Mouse (Mus musculus): ENCODE measurements around the gene Clic1. TPM values are rescaled to one million over a fixed set of nuclear protein-coding genes. Genes with fewer than 3 reads are reported as not detected.

Clic1 gene
- polyA plus RNA-seq, 1 experiment from 2014 or later, result 351 TPM

GRCm38 (mm10) chr17:35077285-35077684 is 27.5 kb downstream of the Clic1 start:
- Histone ChIP-seq H3K9ac (no peak overlapping the region), H3K4me3 (peak overlapping the region; percentile 15), H3K9me3 (no peaks in the 10 kb centered on the region), H3K27me3 (0 out of 2 replicates have a peak, but pooled peaks cover 5% of the 10 kb centered on the region), H3K4me1 (peaks cover 23% of the 10 kb centered on the region), H3K27ac (peak overlapping the region; percentile 27; the same call in 1 of the 2 replicates), H3K36me3 (no peaks in the 10 kb centered on the region), H3K4me2 (peak overlapping the region; percentile 30)
- ATAC-seq (ENCODE audit: insufficient number of reproducible peaks, low FRiP score, low TSS enrichment, low read depth), result no peak
- 20% methylated on average over 2 of the region's 2 CpGs for WGBS

GRCm38 (mm10) chr17:35077786-35078233 is 28.0 kb downstream of the Clic1 start, which contains the start of gene Ly6g6d:
TSS of gene Ly6g6d (minus strand) at chr17:35078065.
- Histone ChIP-seq H3K36me3 (no peaks in the 10 kb centered on the region), H3K27me3 (0 out of 2 replicates have a peak, but pooled peaks cover 5% of the 10 kb centered on the region), H3K27ac (peak within 1 kb of the TSS; percentile 27; the same call in 1 of the 2 replicates), H3K9ac (no peak within 1 kb of the TSS), H3K9me3 (no peaks in the 10 kb centered on the region), H3K4me3 (peak within 1 kb of the TSS; percentile 15), H3K4me1 (peaks cover 23% of the 10 kb centered on the region), H3K4me2 (peak within 1 kb of the TSS; percentile 30)
- ATAC-seq (ENCODE audit: insufficient number of reproducible peaks, low FRiP score, low TSS enrichment, low read depth), result no peak
- WGBS, result 8% methylated on average over 14 of the region's 14 CpGs

GRCm38 (mm10) chr17:35079778-35080177 is 30.0 kb downstream of the Clic1 start:
- H3K9me3 ChIP-seq, result no peaks in the 10 kb centered on the region
- H3K27ac ChIP-seq, result no peak overlapping the region
- no peak overlapping the region for H3K4me2 ChIP-seq
- H3K4me1 ChIP-seq, result peaks cover 15% of the 10 kb centered on the region; the same call in 1 of the 2 replicates
- ATAC-seq (ENCODE audit: insufficient number of reproducible peaks, low FRiP score, low TSS enrichment, low read depth), result no peak
- H3K27me3 ChIP-seq, result 0 out of 2 replicates have a peak, but pooled peaks cover 5% of the 10 kb centered on the region
- no peak overlapping the region for H3K9ac ChIP-seq
- H3K4me3 ChIP-seq, result no peak overlapping the region
- H3K36me3 ChIP-seq, result no peaks in the 10 kb centered on the region
- 66% methylated on average over 9 of the region's 9 CpGs for WGBS

GRCm38 (mm10) chr17:35080248-35080647 is 30.5 kb downstream of the Clic1 start:
- no peak overlapping the region for H3K4me2 ChIP-seq
- 30% methylated on average over 6 of the region's 6 CpGs for WGBS
- H3K27me3 ChIP-seq, result peaks cover 5% of the 10 kb centered on the region; the same call in 1 of the 2 replicates
- no peak overlapping the region for H3K4me3 ChIP-seq
- ATAC-seq (ENCODE audit: insufficient number of reproducible peaks, low FRiP score, low TSS enrichment, low read depth), result no peak
- no peaks in the 10 kb centered on the region for H3K9me3 ChIP-seq
- H3K4me1 ChIP-seq, result peaks cover 15% of the 10 kb centered on the region; the same call in 1 of the 2 replicates
- H3K36me3 ChIP-seq, result no peaks in the 10 kb centered on the region
- no peak overlapping the region for H3K27ac ChIP-seq
- no peak overlapping the region for H3K9ac ChIP-seq

- H3K9ac ChIP-seq, result no peak overlapping the region
- no peak overlapping the region for H3K4me3 ChIP-seq
- H3K4me1 ChIP-seq, result peaks cover 15% of the 10 kb centered on the region; the same call in 1 of the 2 replicates
- H3K27me3 ChIP-seq, result peaks cover 5% of the 10 kb centered on the region; the same call in 1 of the 2 replicates
- 80% methylated on average over 4 of the region's 4 CpGs for WGBS
- no peak overlapping the region for H3K4me2 ChIP-seq
- no peaks in the 10 kb centered on the region for H3K9me3 ChIP-seq
- no peak for ATAC-seq (ENCODE audit: insufficient number of reproducible peaks, low FRiP score, low TSS enrichment, low read depth)
- H3K27ac ChIP-seq, result no peak overlapping the region
- H3K36me3 ChIP-seq, result no peaks in the 10 kb centered on the region
Measured at GRCm38 (mm10) chr17:35080710-35081109, 30.9 kb downstream of the Clic1 start.

- H3K4me1 ChIP-seq, result 0 out of 2 replicates have a peak, but pooled peaks cover 2% of the 10 kb centered on the region
- no peak overlapping the region for H3K4me3 ChIP-seq
- peaks cover 4% of the 10 kb centered on the region; the same call in 1 of the 2 replicates for H3K27me3 ChIP-seq
- H3K9me3 ChIP-seq, result no peaks in the 10 kb centered on the region
- H3K27ac ChIP-seq, result no peak overlapping the region
- H3K4me2 ChIP-seq, result no peak overlapping the region
- no peak overlapping the region for H3K9ac ChIP-seq
- 83% methylated on average over 16 of the region's 16 CpGs for WGBS
- no peaks in the 10 kb centered on the region for H3K36me3 ChIP-seq
- no peak for ATAC-seq (ENCODE audit: insufficient number of reproducible peaks, low FRiP score, low TSS enrichment, low read depth)
Measured at GRCm38 (mm10) chr17:35082841-35083576, 33.2 kb downstream of the Clic1 start.

- Histone ChIP-seq H3K27me3 (no peaks in the 10 kb centered on the region; the same call in 1 of the 2 replicates), H3K9ac (no peak overlapping the region), H3K4me2 (no peak overlapping the region), H3K27ac (no peak overlapping the region), H3K4me1 (no peaks in the 10 kb centered on the region), H3K4me3 (no peak overlapping the region), H3K9me3 (no peaks in the 10 kb centered on the region), H3K36me3 (no peaks in the 10 kb centered on the region)
- WGBS, result 63% methylated on average over 3 of the region's 3 CpGs
- ATAC-seq (ENCODE audit: insufficient number of reproducible peaks, low FRiP score, low TSS enrichment, low read depth), result no peak
Measured at GRCm38 (mm10) chr17:35083929-35084497, 34.2 kb downstream of the Clic1 start.

- WGBS, result 77% methylated on average over 7 of the region's 7 CpGs
- no peak within 1 kb of the TSS for H3K9ac ChIP-seq
Measured at GRCm38 (mm10) chr17:35085208-35085865, 35.6 kb downstream of the Clic1 start, which contains the start of gene Ly6g6f. TSS of gene Ly6g6f (minus strand) at chr17:35085610.

GRCm38 (mm10) chr17:35088151-35088550 is 38.4 kb downstream of the Clic1 start:
- peaks cover 13% of the 10 kb centered on the region for H3K4me1 ChIP-seq
- no peaks in the 10 kb centered on the region for H3K9me3 ChIP-seq
- H3K27me3 ChIP-seq, result no peaks in the 10 kb centered on the region; the same call in 1 of the 2 replicates
- WGBS, result 53% methylated on average over 2 of the region's 2 CpGs
- peaks cover 22% of the 10 kb centered on the region for H3K36me3 ChIP-seq
- no peak overlapping the region for H3K9ac ChIP-seq
- ATAC-seq (ENCODE audit: insufficient number of reproducible peaks, low FRiP score, low TSS enrichment, low read depth), result no peak
- H3K4me2 ChIP-seq, result no peak overlapping the region
- no peak overlapping the region for H3K4me3 ChIP-seq
- H3K27ac ChIP-seq, result no peak overlapping the region

More at GRCm38 (mm10) chr17:35085208-35085865, 35.6 kb downstream of the Clic1 start, which contains the start of gene Ly6g6f:
- H3K4me3 ChIP-seq, result no peak within 1 kb of the TSS
- H3K4me2 ChIP-seq, result no peak within 1 kb of the TSS
- H3K27me3 ChIP-seq, result no peaks in the 10 kb centered on the region; the same call in 1 of the 2 replicates
- no peaks in the 10 kb centered on the region for H3K9me3 ChIP-seq
- peaks cover 6% of the 10 kb centered on the region for H3K4me1 ChIP-seq
- H3K36me3 ChIP-seq, result no peaks in the 10 kb centered on the region
- no peak within 1 kb of the TSS for H3K27ac ChIP-seq
- ATAC-seq (ENCODE audit: insufficient number of reproducible peaks, low FRiP score, low TSS enrichment, low read depth), result no peak

GRCm38 (mm10) chr17:35088825-35089644 is 39.3 kb downstream of the Clic1 start, which contains the start of gene Abhd16a:
TSS of gene Abhd16a (plus strand) at chr17:35089263.
- H3K4me2 ChIP-seq, result peak within 1 kb of the TSS; percentile 53
- peak within 1 kb of the TSS; percentile 98 for H3K27ac ChIP-seq
- ATAC-seq (ENCODE audit: insufficient number of reproducible peaks, low FRiP score, low TSS enrichment, low read depth), result peak; percentile 96
- H3K27me3 ChIP-seq, result no peaks in the 10 kb centered on the region; the same call in 1 of the 2 replicates
- peak within 1 kb of the TSS; percentile 70 for H3K4me3 ChIP-seq
- H3K36me3 ChIP-seq, result peaks cover 31% of the 10 kb centered on the region
- WGBS, result 4% methylated on average over 48 of the region's 67 CpGs
- H3K4me1 ChIP-seq, result peaks cover 13% of the 10 kb centered on the region
- H3K9me3 ChIP-seq, result no peaks in the 10 kb centered on the region
- H3K9ac ChIP-seq, result peak within 1 kb of the TSS; percentile 94
